Mouse (Mus musculus) olfactory bulb, adult 2 months (tissue): Measurements from ENCODE around the gene Myh10.

Experiments used
- CTCF ChIP-seq: fragments of 200-500 bp; IDR thresholded peaks from 2 replicates; pipeline ENCODE4 v1.5.1; 2012; ENCODE audit warnings: low read depth, mild to moderate bottlenecking, low read length, moderate library complexity; ENCODE audit not compliant: insufficient read depth
- POLR2A ChIP-seq: fragments of 200-500 bp; IDR thresholded peaks from 2 replicates; pipeline ENCODE4 v1.6.1; 2012; ENCODE audit warnings: mild to moderate bottlenecking, low read depth, low read length, moderate library complexity; ENCODE audit not compliant: insufficient read depth

DNA sequence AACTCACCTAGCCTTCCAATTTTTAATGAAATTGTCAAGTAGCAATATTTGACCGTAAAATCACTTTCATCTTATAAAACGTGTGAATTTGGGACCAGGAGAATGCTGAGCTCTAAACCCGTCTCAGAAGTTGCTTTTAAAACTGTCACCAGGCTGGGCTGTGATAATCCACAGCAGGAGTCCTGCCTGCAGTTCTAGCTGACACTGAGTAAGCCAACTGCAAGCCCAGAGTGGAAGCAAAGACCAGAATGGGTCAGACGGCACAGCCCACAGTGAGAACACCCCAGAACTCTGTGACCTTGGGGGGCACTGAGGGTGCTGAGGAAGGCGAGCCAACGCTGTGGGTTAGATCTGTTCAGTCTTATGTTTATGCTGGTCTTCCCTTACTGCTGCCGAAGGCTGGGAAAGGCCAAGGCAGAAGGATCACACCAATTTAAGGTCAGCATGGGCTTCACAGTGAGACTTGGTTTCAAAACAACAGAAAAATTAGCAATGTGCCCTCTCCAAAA is 84.8 kb downstream of the Myh10 start:
- TF ChIP-seq CTCF (no peak), POLR2A (no peak)
